Mouse (Mus musculus): ENCODE measurements around the gene Olfr1507. TPM values are rescaled to one million over a fixed set of nuclear protein-coding genes. Genes with fewer than 3 reads are reported as not detected.

Gene Olfr1507
- polyA plus RNA-seq (2016; fragmentation: Nextera tagmentation; extraction: Ambion mirVana) = not detected in 2 replicates

- Histone ChIP-seq H3K36me3 (no peaks in the 10 kb centered on the region), H3K4me2 (no peak within 1 kb of the TSS), H3K27ac (no peak within 1 kb of the TSS), H3K9me3 (0 out of 2 replicates have a peak, but pooled peaks cover 3% of the 10 kb centered on the region), H3K27me3 (no peaks in the 10 kb centered on the region), H3K4me1 (replicated peaks) (no peaks in the 10 kb centered on the region), H3K4me3 (replicated peaks) (no peak within 1 kb of the TSS), H3K9ac (replicated peaks) (no peak within 1 kb of the TSS)
- no peak for ATAC-seq (ENCODE audit: insufficient number of reproducible peaks, insufficient read depth, low FRiP score, low TSS enrichment, low read depth)
- WGBS = 65% methylated on average over 4 of the region's 4 CpGs
Observed at GRCm38 (mm10) chr14:52495516-52495915, at the start of gene Olfr1507. Gene Olfr1507 (minus strand): TSS chr14:52495749.

GRCm38 (mm10) chr14:52533336-52533735, 37.8 kb upstream of the Olfr1507 start:
- ATAC-seq (ENCODE audit: insufficient number of reproducible peaks, insufficient read depth, low FRiP score, low TSS enrichment, low read depth) = no peak
- no peak overlapping the region for H3K4me3 ChIP-seq (replicated peaks)
- WGBS = 87% methylated on average over 1 of the region's 1 CpGs
- H3K27ac ChIP-seq = no peak overlapping the region
- H3K9ac ChIP-seq (replicated peaks) = no peak overlapping the region
- no peaks in the 10 kb centered on the region for H3K4me1 ChIP-seq (replicated peaks)
- H3K36me3 ChIP-seq = no peaks in the 10 kb centered on the region
- peaks cover 15% of the 10 kb centered on the region; the same call in 1 of the 2 replicates for H3K9me3 ChIP-seq
- H3K4me2 ChIP-seq = no peak overlapping the region
- H3K27me3 ChIP-seq = no peaks in the 10 kb centered on the region

- no peak overlapping the region for H3K4me3 ChIP-seq (replicated peaks)
- WGBS = 91% methylated on average over 1 of the region's 1 CpGs
- no peaks in the 10 kb centered on the region for H3K27me3 ChIP-seq
Observed at GRCm38 (mm10) chr14:52524952-52525351, 29.4 kb upstream of the Olfr1507 start.

GRCm38 (mm10) chr14:52467395-52467794, 28.2 kb downstream of the Olfr1507 start, which contains the start of gene Olfr1508:
Gene Olfr1508 (minus strand): TSS chr14:52467495.
- ATAC-seq (ENCODE audit: insufficient number of reproducible peaks, insufficient read depth, low FRiP score, low TSS enrichment, low read depth) = no peak
- no peaks in the 10 kb centered on the region for H3K9me3 ChIP-seq
- H3K36me3 ChIP-seq = no peaks in the 10 kb centered on the region
- 45% methylated on average over 2 of the region's 2 CpGs for WGBS
- no peak within 1 kb of the TSS for H3K9ac ChIP-seq (replicated peaks)
- H3K27me3 ChIP-seq = no peaks in the 10 kb centered on the region
- H3K4me3 ChIP-seq (replicated peaks) = no peak within 1 kb of the TSS
- H3K4me2 ChIP-seq = no peak within 1 kb of the TSS
- no peaks in the 10 kb centered on the region for H3K4me1 ChIP-seq (replicated peaks)
- no peak within 1 kb of the TSS for H3K27ac ChIP-seq

More at GRCm38 (mm10) chr14:52524952-52525351, 29.4 kb upstream of the Olfr1507 start:
- no peaks in the 10 kb centered on the region for H3K4me1 ChIP-seq (replicated peaks)
- ATAC-seq (ENCODE audit: insufficient number of reproducible peaks, insufficient read depth, low FRiP score, low TSS enrichment, low read depth) = no peak
- 0 out of 2 replicates have a peak, but pooled peaks cover 5% of the 10 kb centered on the region for H3K9me3 ChIP-seq
- no peak overlapping the region for H3K9ac ChIP-seq (replicated peaks)
- H3K4me2 ChIP-seq = no peak overlapping the region
- H3K27ac ChIP-seq = no peak overlapping the region
- H3K36me3 ChIP-seq = no peaks in the 10 kb centered on the region

GRCm38 (mm10) chr14:52465738-52466137, 29.8 kb downstream of the Olfr1507 start:
- Histone ChIP-seq H3K36me3 (no peaks in the 10 kb centered on the region), H3K4me1 (replicated peaks) (no peaks in the 10 kb centered on the region), H3K27me3 (no peaks in the 10 kb centered on the region), H3K9me3 (no peaks in the 10 kb centered on the region), H3K4me2 (no peak overlapping the region), H3K27ac (no peak overlapping the region), H3K4me3 (replicated peaks) (no peak overlapping the region), H3K9ac (replicated peaks) (no peak overlapping the region)
- no peak for ATAC-seq (ENCODE audit: insufficient number of reproducible peaks, insufficient read depth, low FRiP score, low TSS enrichment, low read depth)
- WGBS = 78% methylated on average over 1 of the region's 1 CpGs

GRCm38 (mm10) chr14:52461928-52462327, 33.6 kb downstream of the Olfr1507 start:
- H3K9ac ChIP-seq (replicated peaks) = no peak overlapping the region
- H3K36me3 ChIP-seq = no peaks in the 10 kb centered on the region
- ATAC-seq (ENCODE audit: insufficient number of reproducible peaks, insufficient read depth, low FRiP score, low TSS enrichment, low read depth) = no peak
- H3K4me2 ChIP-seq = no peak overlapping the region
- H3K9me3 ChIP-seq = no peaks in the 10 kb centered on the region
- H3K27me3 ChIP-seq = no peaks in the 10 kb centered on the region
- H3K4me1 ChIP-seq (replicated peaks) = no peaks in the 10 kb centered on the region
- no peak overlapping the region for H3K27ac ChIP-seq
- no peak overlapping the region for H3K4me3 ChIP-seq (replicated peaks)

GRCm38 (mm10) chr14:52451138-52451537, 44.4 kb downstream of the Olfr1507 start:
- Histone ChIP-seq H3K9ac (replicated peaks) (no peak overlapping the region), H3K27me3 (no peaks in the 10 kb centered on the region), H3K4me1 (replicated peaks) (no peaks in the 10 kb centered on the region), H3K9me3 (no peaks in the 10 kb centered on the region), H3K36me3 (no peaks in the 10 kb centered on the region), H3K27ac (no peak overlapping the region), H3K4me2 (no peak overlapping the region), H3K4me3 (replicated peaks) (no peak overlapping the region)
- ATAC-seq (ENCODE audit: insufficient number of reproducible peaks, insufficient read depth, low FRiP score, low TSS enrichment, low read depth) = no peak
- WGBS = 83% methylated on average over 8 of the region's 8 CpGs

- Histone ChIP-seq H3K4me1 (replicated peaks) (no peaks in the 10 kb centered on the region), H3K36me3 (no peaks in the 10 kb centered on the region), H3K27ac (no peak within 1 kb of the TSS), H3K4me2 (no peak within 1 kb of the TSS), H3K9me3 (no peaks in the 10 kb centered on the region), H3K9ac (replicated peaks) (no peak within 1 kb of the TSS), H3K27me3 (no peaks in the 10 kb centered on the region), H3K4me3 (replicated peaks) (no peak within 1 kb of the TSS)
- no peak for ATAC-seq (ENCODE audit: insufficient number of reproducible peaks, insufficient read depth, low FRiP score, low TSS enrichment, low read depth)
Observed at GRCm38 (mm10) chr14:52442690-52443089, 52.9 kb downstream of the Olfr1507 start, which contains the start of gene Olfr1509. Gene Olfr1509 (plus strand): TSS chr14:52442990.

Other genes starting within 250 kb of the Olfr1507 start
- 49.6 and 53.7 TPM in 2 replicates for gene Chd8, start 238.0 kb downstream of the Olfr1507 start, polyA plus RNA-seq (2016; fragmentation: Nextera tagmentation; extraction: Ambion mirVana)
- 47.2 and 51.3 TPM in 2 replicates for gene Tox4, start 216.6 kb downstream of the Olfr1507 start, polyA plus RNA-seq (2016; fragmentation: Nextera tagmentation; extraction: Ambion mirVana)
- 23.2 and 23.5 TPM in 2 replicates for gene Rab2b, start 216.2 kb downstream of the Olfr1507 start, polyA plus RNA-seq (2016; fragmentation: Nextera tagmentation; extraction: Ambion mirVana)
- gene Mettl3, start 190.6 kb downstream of the Olfr1507 start, polyA plus RNA-seq (2016; fragmentation: Nextera tagmentation; extraction: Ambion mirVana) = 59.9 and 61.0 TPM in 2 replicates
- 30.9 and 33.7 TPM in 2 replicates for gene Sall2, start 167.0 kb downstream of the Olfr1507 start, polyA plus RNA-seq (2016; fragmentation: Nextera tagmentation; extraction: Ambion mirVana)
- not detected in 2 replicates for gene Olfr1513, start 139.3 kb downstream of the Olfr1507 start, polyA plus RNA-seq (2016; fragmentation: Nextera tagmentation; extraction: Ambion mirVana)
- not detected in 2 replicates for gene Olfr1512, start 116.6 kb downstream of the Olfr1507 start, polyA plus RNA-seq (2016; fragmentation: Nextera tagmentation; extraction: Ambion mirVana)
- not detected in 2 replicates for gene Olfr1511, start 98.4 kb downstream of the Olfr1507 start, polyA plus RNA-seq (2016; fragmentation: Nextera tagmentation; extraction: Ambion mirVana)
- gene Olfr1510, start 81.4 kb downstream of the Olfr1507 start, polyA plus RNA-seq (2016; fragmentation: Nextera tagmentation; extraction: Ambion mirVana) = not detected in 2 replicates
- gene Olfr1509, start 52.8 kb downstream of the Olfr1507 start, polyA plus RNA-seq (2016; fragmentation: Nextera tagmentation; extraction: Ambion mirVana) = not detected in 2 replicates
- gene Olfr1508, start 28.3 kb downstream of the Olfr1507 start, polyA plus RNA-seq (2016; fragmentation: Nextera tagmentation; extraction: Ambion mirVana) = not detected in 2 replicates

Data from limb, embryonic 12.5 days (tissue).